Mouse (Mus musculus) stomach, embryonic 15.5 days (tissue): ENCODE data around the gene Tspear. TPM values are rescaled to one million over a fixed set of nuclear protein-coding genes. Genes with fewer than 3 reads are reported as not detected.
"Not testable (repeated sequence)": the region's sequence is repeated elsewhere in the genome, so short reads cannot be mapped to it uniquely, and the experiment has no call there.

ENCODE experiments used
- ATAC-seq: fragments of 200-750 bp; cut with Nextera tagmentation; 2 replicates; pipeline ENCODE4 v1.8.0; 2017; ENCODE audit warnings: low read depth, moderate number of reproducible peaks, moderate TSS enrichment; ENCODE audit not compliant: insufficient read depth, low FRiP score
- H3K27ac ChIP-seq: fragments of 300-500 bp; sonication (generic); 2 replicates; pipeline ENCODE4 v1.5.1; 2015; ENCODE audit warnings: mild to moderate bottlenecking, inconsistent platforms
- H3K27me3 ChIP-seq: fragments of 300-500 bp; sonication (generic); replicated peaks from 2 replicates; pipeline ENCODE4 v1.6.1; 2015; ENCODE audit warnings: inconsistent platforms
- H3K36me3 ChIP-seq: fragments of 300-500 bp; sonication (generic); 2 replicates; pipeline ENCODE4 v1.6.1; 2015; ENCODE audit warnings: inconsistent platforms
- H3K4me1 ChIP-seq: fragments of 300-500 bp; sonication (generic); 2 replicates; pipeline ENCODE4 v1.6.1; 2015; ENCODE audit warnings: inconsistent platforms
- H3K4me2 ChIP-seq: fragments of 300-500 bp; sonication (generic); 2 replicates; pipeline ENCODE4 v1.6.1; 2015; ENCODE audit warnings: mild to moderate bottlenecking, inconsistent platforms
- H3K4me3 ChIP-seq: fragments of 300-500 bp; sonication (generic); replicated peaks from 2 replicates; pipeline ENCODE4 v1.5.1; 2015; ENCODE audit warnings: inconsistent platforms
- H3K9ac ChIP-seq: fragments of 300-500 bp; sonication (generic); 2 replicates; pipeline ENCODE4 v1.6.1; 2015; ENCODE audit warnings: inconsistent platforms
- H3K9me3 ChIP-seq: fragments of 300-500 bp; sonication (generic); 2 replicates; pipeline ENCODE4 v1.6.1; 2016; ENCODE audit warnings: inconsistent platforms
- WGBS: fragments of 180-500 bp; shearing (Covaris S2); methylation state at CpG from one replicate; pipeline ENCODE4 v1.1.7; 2015; 5-methylcytosine and 5-hydroxymethylcytosine counted together
- polyA plus RNA-seq: library from polyadenylated mRNA; unstranded; fragments of >200 nt; fragmentation: Nextera tagmentation; extraction: Ambion mirVana; gene quantifications from 2 replicates; pipeline ENCODE4 v1.2.1, GENCODE M21; 2015

Gene Tspear
- polyA plus RNA-seq, 1 experiment from 2014 or later, result 0.85 TPM

DNA sequence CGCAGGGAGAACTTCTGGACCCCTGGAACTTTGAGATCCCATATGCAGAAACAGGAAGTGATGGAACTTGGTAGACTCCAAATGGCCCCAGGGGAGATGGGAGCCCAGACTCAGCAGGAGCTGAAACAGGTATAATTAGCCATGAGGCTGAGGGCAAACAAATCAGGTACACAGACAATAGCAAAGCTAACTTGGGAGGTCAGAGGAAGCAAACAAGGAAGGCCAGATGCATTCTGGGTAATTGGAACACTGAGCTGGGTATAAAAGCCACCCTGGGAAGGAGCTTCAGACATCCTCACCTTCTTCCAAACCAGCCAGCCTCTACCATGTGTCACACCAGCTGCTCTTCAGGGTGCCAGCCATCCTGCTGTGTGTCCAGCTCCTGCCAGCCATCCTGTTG is 33.9 kb downstream of the Tspear start, which contains the start of gene Krtap12-1:
Gene Krtap12-1 (plus strand): TSS at position 301 of the 400 bp plus-strand sequence.
- not testable (repeated sequence) for ATAC-seq, H3K4me1 ChIP-seq, H3K27me3 ChIP-seq, H3K4me2 ChIP-seq, H3K36me3 ChIP-seq, H3K4me3 ChIP-seq, H3K27ac ChIP-seq, H3K9ac ChIP-seq, H3K9me3 ChIP-seq
- WGBS, result 72% methylated on average over 1 of the region's 1 CpGs

DNA sequence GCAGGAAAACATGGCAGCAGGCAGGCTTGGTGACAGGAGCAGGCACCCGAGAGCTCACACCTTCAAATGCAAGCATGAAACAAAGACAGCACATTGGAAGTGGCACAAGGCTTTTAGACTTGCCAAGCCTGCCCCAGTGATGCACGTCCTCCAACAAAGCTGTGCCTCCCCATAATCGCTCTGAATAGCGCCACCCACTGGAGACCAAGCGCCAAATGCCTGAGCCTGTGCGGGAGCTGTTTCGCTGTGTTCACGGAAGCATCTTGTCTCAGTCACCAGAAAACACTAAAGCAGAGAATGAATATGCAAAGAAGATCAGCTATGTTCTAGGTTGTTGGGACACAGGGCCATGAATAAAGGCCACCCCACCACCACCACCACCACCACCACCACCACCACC is 38.5 kb downstream of the Tspear start:
- WGBS, result 77% methylated on average over 8 of the region's 8 CpGs
- Histone ChIP-seq H3K36me3 (no peaks in the 10 kb centered on the region), H3K9me3 (no peaks in the 10 kb centered on the region), H3K4me3 (no peak overlapping the region), H3K9ac (no peak overlapping the region), H3K27ac (no peak overlapping the region), H3K27me3 (no peaks in the 10 kb centered on the region), H3K4me1 (no peaks in the 10 kb centered on the region), H3K4me2 (no peak overlapping the region)
- ATAC-seq, result no peak

GRCm38 (mm10) chr10:77726186-77726585 is 39.8 kb downstream of the Tspear start, which contains the start of gene Gm10100:
Gene Gm10100 (plus strand): TSS chr10:77726486.
- Histone ChIP-seq H3K4me2 (no peak within 1 kb of the TSS), H3K9ac (no peak within 1 kb of the TSS), H3K27ac (no peak within 1 kb of the TSS), H3K4me1 (no peaks in the 10 kb centered on the region), H3K36me3 (no peaks in the 10 kb centered on the region), H3K4me3 (no peak within 1 kb of the TSS), H3K27me3 (no peaks in the 10 kb centered on the region), H3K9me3 (no peaks in the 10 kb centered on the region)
- no peak for ATAC-seq
- 21% methylated on average over 3 of the region's 3 CpGs for WGBS

- H3K9me3 ChIP-seq, result no peaks in the 10 kb centered on the region
- H3K4me1 ChIP-seq, result no peaks in the 10 kb centered on the region
- no peak overlapping the region for H3K27ac ChIP-seq
- no peaks in the 10 kb centered on the region for H3K27me3 ChIP-seq
- WGBS, result 57% methylated on average over 4 of the region's 4 CpGs
- ATAC-seq, result no peak
- H3K4me3 ChIP-seq, result no peak overlapping the region
- no peaks in the 10 kb centered on the region for H3K36me3 ChIP-seq
- H3K4me2 ChIP-seq, result no peak overlapping the region
- no peak overlapping the region for H3K9ac ChIP-seq
Measured at GRCm38 (mm10) chr10:77728280-77728679, 41.9 kb downstream of the Tspear start.

GRCm38 (mm10) chr10:77729241-77729640 is 42.9 kb downstream of the Tspear start:
- no peak for ATAC-seq
- no peak overlapping the region for H3K9ac ChIP-seq
- H3K9me3 ChIP-seq, result no peaks in the 10 kb centered on the region
- no peak overlapping the region for H3K27ac ChIP-seq
- no peaks in the 10 kb centered on the region for H3K4me1 ChIP-seq
- WGBS, result 36% methylated on average over 4 of the region's 4 CpGs
- H3K4me3 ChIP-seq, result no peak overlapping the region
- H3K36me3 ChIP-seq, result no peaks in the 10 kb centered on the region
- H3K4me2 ChIP-seq, result no peak overlapping the region
- no peaks in the 10 kb centered on the region for H3K27me3 ChIP-seq

- Histone ChIP-seq H3K9me3 (no peaks in the 10 kb centered on the region), H3K27me3 (no peaks in the 10 kb centered on the region), H3K27ac (no peak overlapping the region), H3K4me2 (no peak overlapping the region), H3K36me3 (no peaks in the 10 kb centered on the region), H3K4me3 (no peak overlapping the region), H3K4me1 (no peaks in the 10 kb centered on the region), H3K9ac (no peak overlapping the region)
- no peak for ATAC-seq
- WGBS, result 91% methylated on average over 1 of the region's 1 CpGs
Measured at GRCm38 (mm10) chr10:77735928-77736327, 49.6 kb downstream of the Tspear start.

- Histone ChIP-seq H3K27me3 (no peaks in the 10 kb centered on the region), H3K9me3 (no peaks in the 10 kb centered on the region), H3K4me1 (no peaks in the 10 kb centered on the region), H3K9ac (no peak overlapping the region), H3K4me2 (no peak overlapping the region), H3K27ac (no peak overlapping the region), H3K4me3 (no peak overlapping the region), H3K36me3 (no peaks in the 10 kb centered on the region)
- no peak for ATAC-seq
- WGBS, result 85% methylated on average over 4 of the region's 4 CpGs
Measured at GRCm38 (mm10) chr10:77738929-77739328, 52.6 kb downstream of the Tspear start.

- not testable (repeated sequence) for ATAC-seq, H3K4me3 ChIP-seq, H3K4me2 ChIP-seq, H3K9me3 ChIP-seq, H3K4me1 ChIP-seq, H3K27ac ChIP-seq, H3K27me3 ChIP-seq, H3K36me3 ChIP-seq, H3K9ac ChIP-seq
- WGBS, result 53% methylated on average over 5 of the region's 5 CpGs
Measured at GRCm38 (mm10) chr10:77741924-77742688, 55.7 kb downstream of the Tspear start, which contains the start of gene Gm18596. Gene Gm18596 (minus strand): TSS chr10:77742638.

DNA sequence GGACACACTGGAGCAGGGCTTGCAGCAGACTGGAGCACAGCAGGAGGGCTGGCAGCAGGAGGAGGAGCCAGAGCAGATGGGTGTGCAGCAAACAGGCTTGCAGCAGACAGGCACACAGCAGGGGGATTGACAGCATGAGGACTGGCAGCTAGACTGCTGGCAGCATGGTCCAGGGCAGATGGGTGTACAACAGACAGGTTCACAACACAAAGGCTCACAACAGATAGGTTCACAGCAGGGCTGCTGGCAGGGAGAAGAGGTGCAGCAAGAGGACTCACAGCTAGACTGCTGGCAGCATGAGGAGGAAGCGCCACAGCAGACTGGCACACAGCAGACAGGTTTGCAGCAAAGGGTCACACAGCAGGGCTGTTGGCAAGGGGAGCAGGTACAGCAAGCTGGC is 64.3 kb downstream of the Tspear start:
- not testable (repeated sequence) for H3K27ac ChIP-seq, ATAC-seq, H3K27me3 ChIP-seq, H3K9me3 ChIP-seq, H3K4me3 ChIP-seq, H3K36me3 ChIP-seq, H3K4me1 ChIP-seq, H3K9ac ChIP-seq, H3K4me2 ChIP-seq
- 80% methylated on average over 1 of the region's 1 CpGs for WGBS

- not testable (repeated sequence) for H3K4me3 ChIP-seq, H3K9ac ChIP-seq, H3K9me3 ChIP-seq, H3K27ac ChIP-seq, H3K4me1 ChIP-seq, ATAC-seq, H3K4me2 ChIP-seq, H3K36me3 ChIP-seq, H3K27me3 ChIP-seq
- WGBS, result 62% methylated on average over 1 of the region's 1 CpGs
Measured at GRCm38 (mm10) chr10:77751254-77751653, 64.9 kb downstream of the Tspear start, which contains the start of gene Gm9736. Gene Gm9736 (minus strand): TSS chr10:77751354.

DNA sequence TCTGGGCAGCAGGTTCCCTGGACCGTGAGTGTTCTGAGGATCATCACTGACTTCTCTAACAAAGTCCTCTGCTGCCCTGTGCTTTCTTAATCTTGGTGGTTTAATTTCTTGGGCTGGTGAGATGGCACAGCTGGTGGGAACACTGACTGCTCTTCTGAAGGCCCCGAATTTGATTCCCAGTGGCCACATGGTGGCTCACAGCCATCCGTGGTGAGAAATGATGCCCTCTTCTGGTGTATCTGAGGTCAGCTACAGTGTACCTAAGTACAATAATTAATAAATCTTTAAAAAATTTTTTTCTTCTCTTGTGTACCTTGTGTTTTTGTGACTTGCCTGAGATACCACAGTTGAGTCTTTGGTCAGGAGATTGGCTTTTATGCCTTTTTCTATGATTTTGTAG is 65.9 kb downstream of the Tspear start:
- not testable (repeated sequence) for H3K4me3 ChIP-seq, H3K27ac ChIP-seq, H3K4me2 ChIP-seq, H3K36me3 ChIP-seq, H3K27me3 ChIP-seq, H3K4me1 ChIP-seq, H3K9me3 ChIP-seq, ATAC-seq, H3K9ac ChIP-seq
- WGBS, result 46% methylated on average over 3 of the region's 3 CpGs

- no peak overlapping the region for H3K4me3 ChIP-seq
- no peak overlapping the region for H3K27ac ChIP-seq
- no peaks in the 10 kb centered on the region for H3K9me3 ChIP-seq
- no peaks in the 10 kb centered on the region for H3K4me1 ChIP-seq
- H3K27me3 ChIP-seq, result no peaks in the 10 kb centered on the region
- H3K4me2 ChIP-seq, result no peak overlapping the region
- no peak overlapping the region for H3K9ac ChIP-seq
- no peak for ATAC-seq
- no peaks in the 10 kb centered on the region for H3K36me3 ChIP-seq
Measured at GRCm38 (mm10) chr10:77753448-77753847, 67.1 kb downstream of the Tspear start.

DNA sequence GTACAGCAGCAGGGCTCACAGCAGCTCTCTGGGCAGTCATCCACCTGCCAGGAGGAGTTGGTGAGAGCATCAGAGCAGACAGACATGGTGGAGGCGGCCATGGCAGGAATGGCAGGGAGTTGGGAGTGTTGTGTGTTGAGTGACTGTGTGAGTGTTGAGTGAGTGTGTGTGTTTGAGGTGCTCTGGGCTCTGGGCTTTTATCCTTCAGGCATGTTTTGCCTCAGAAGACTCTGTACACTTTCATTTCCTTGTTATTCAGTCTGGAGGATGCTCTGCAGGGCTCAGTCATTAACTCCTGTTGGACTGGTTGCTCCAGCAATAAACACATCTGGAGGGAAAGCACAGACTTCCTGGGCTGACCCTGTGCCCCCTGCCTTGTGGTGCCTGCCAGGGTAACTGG is 73.2 kb downstream of the Tspear start, which contains the start of gene Gm3233:
Gene Gm3233 (minus strand): TSS at position 101 of the 400 bp plus-strand sequence.
- not testable (repeated sequence) for H3K27me3 ChIP-seq, H3K27ac ChIP-seq, H3K9ac ChIP-seq, ATAC-seq, H3K9me3 ChIP-seq, H3K36me3 ChIP-seq, H3K4me3 ChIP-seq, H3K4me1 ChIP-seq, H3K4me2 ChIP-seq
- WGBS, result 40% methylated on average over 1 of the region's 1 CpGs
